Comparison of ENCODE assay signal across 29 mouse cellular contexts in the genomic region with DNA sequence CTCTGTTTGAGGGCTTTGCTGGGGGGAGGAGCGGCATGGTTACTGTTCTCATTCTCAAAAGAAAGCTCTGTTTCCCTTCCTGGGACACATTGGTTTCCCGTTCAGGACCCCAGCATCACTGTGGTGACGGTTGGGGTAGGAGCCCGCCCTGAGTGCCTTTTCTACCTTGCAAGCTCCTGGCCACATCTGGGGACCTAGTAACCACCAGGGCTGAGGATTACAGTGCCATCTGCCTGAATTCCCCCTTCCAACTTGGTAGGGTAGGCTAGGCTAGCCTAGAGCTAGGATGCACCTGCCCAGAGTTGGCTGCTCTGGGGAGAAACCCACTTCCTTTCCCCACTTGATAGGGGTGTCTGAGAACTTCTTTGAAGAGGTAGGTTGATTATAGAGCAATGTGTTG. TPM values are rescaled to one million over a fixed set of nuclear protein-coding genes. Genes with fewer than 3 reads are reported as not detected.
DNase-seq lines count a peak whose midpoint lies in the region; ATAC-seq and TF ChIP-seq lines count a peak whose summit lies in the region.
"Had no signal": no experiment of that assay in that cellular context is flagged by ENCODE, and none has a peak within 500 bp of the region (broad histone marks: within the 10 kb centered on the region; RNA-seq: fewer than 3 reads in every experiment).

No protein-coding gene starts in this region.

- no peak overlapping the region for H3K27ac ChIP-seq in liver, postnatal 0 days (ENCODE audit: low read depth)
- H3K27ac ChIP-seq in liver, embryonic 11.5 days (ENCODE audit: low read depth, low read length) = no peak overlapping the region
- H3K27ac ChIP-seq in thymus, adult 2 months (ENCODE audit: control insufficient read depth, insufficient read depth, low read length) = peak overlapping the region; percentile 88
- H3K27ac ChIP-seq: embryonic facial prominence, embryonic 12.5 days; gastrocnemius, adult 2 months; hindbrain, embryonic 10.5 days; intestine, embryonic 15.5 days; kidney, postnatal 0 days; limb, embryonic 10.5 days; limb, embryonic 15.5 days; midbrain, embryonic 12.5 days; stomach, postnatal 0 days had no signal

- H3K27me3 ChIP-seq in liver, postnatal 0 days (ENCODE audit: insufficient read depth, low read length) = no peaks in the 10 kb centered on the region
- H3K27me3 ChIP-seq in liver, embryonic 11.5 days (replicated peaks; ENCODE audit: control insufficient read depth, insufficient read depth, low read length) = no peaks in the 10 kb centered on the region
- H3K27me3 ChIP-seq in thymus, adult 2 months (ENCODE audit: control insufficient read depth, insufficient read depth, low read length) = no peaks in the 10 kb centered on the region
- H3K27me3 ChIP-seq: embryonic facial prominence, embryonic 12.5 days; intestine, embryonic 15.5 days; limb, embryonic 15.5 days; megakaryocyte, embryonic 14.5 days; midbrain, embryonic 12.5 days had no signal

- no peaks in the 10 kb centered on the region for H3K9me3 ChIP-seq in liver, postnatal 0 days (ENCODE audit: low read length)
- H3K9me3 ChIP-seq in liver, embryonic 11.5 days (ENCODE audit: control insufficient read depth, low read length) = no peaks in the 10 kb centered on the region
- H3K9me3 ChIP-seq: embryonic facial prominence, embryonic 12.5 days; hindbrain, embryonic 10.5 days; intestine, embryonic 15.5 days; limb, embryonic 10.5 days; limb, embryonic 15.5 days; megakaryocyte, embryonic 14.5 days; midbrain, embryonic 12.5 days had no signal

- DNase-seq in CD4-positive, CD25-positive, alpha-beta regulatory T cell, adult 2 months (ENCODE audit: low read depth, low spot score) = peak; percentile 35
- peak; percentile 11 for DNase-seq in liver, postnatal 0 days
- no peak for DNase-seq in liver, embryonic 11.5 days (ENCODE audit: low spot score)
- peak; percentile 74 for DNase-seq in thymus, adult 2 months
- peak; percentile 71 to 84 for DNase-seq in thymus, postnatal 36 days
- no peak for DNase-seq in cerebellum, adult 8-10 months
- DNase-seq in layer of hippocampus, postnatal 25 days (ENCODE audit: extremely low spot score in 1 of 2, low spot score in 1 of 2) = no peak
- DNase-seq: adrenal gland, adult 2 months; cerebellum, adult 9-10 months; cerebellum, postnatal 36 days; gastrocnemius, adult 2 months; heart, postnatal 14 days; kidney, adult 8-10 months; kidney, postnatal 4 days; lung, postnatal 36 days; right cerebral cortex, postnatal 14 days had no signal

- no peak overlapping the region for H3K4me3 ChIP-seq in liver, postnatal 0 days (ENCODE audit: low read depth, low read length)
- H3K4me3 ChIP-seq in liver, embryonic 11.5 days (ENCODE audit: low read depth, low read length) = no peak overlapping the region
- no peak overlapping the region for H3K4me3 ChIP-seq in thymus, adult 2 months (ENCODE audit: control insufficient read depth, insufficient read depth, low read length)
- H3K4me3 ChIP-seq: embryonic facial prominence, embryonic 12.5 days; gastrocnemius, adult 2 months; hindbrain, embryonic 10.5 days; intestine, embryonic 15.5 days; limb, embryonic 10.5 days; limb, embryonic 15.5 days; megakaryocyte, embryonic 14.5 days; midbrain, embryonic 12.5 days had no signal

- 90% methylated on average over 4 of the region's 4 CpGs for WGBS in liver, postnatal 0 days (ENCODE audit: insufficient replicate concordance)
- 93% methylated on average over 4 of the region's 4 CpGs for WGBS in liver, embryonic 11.5 days
- WGBS in thymus, adult 2 months = 7% methylated on average over 4 of the region's 4 CpGs

- H3K9ac ChIP-seq in liver, postnatal 0 days (replicated peaks) = no peak overlapping the region
- H3K9ac ChIP-seq in liver, embryonic 11.5 days (ENCODE audit: low read depth, low read length) = no peak overlapping the region
- H3K9ac ChIP-seq: embryonic facial prominence, embryonic 12.5 days; intestine, embryonic 15.5 days; limb, embryonic 15.5 days; midbrain, embryonic 12.5 days had no signal

- H3K4me2 ChIP-seq in liver, postnatal 0 days (ENCODE audit: low read depth, low read length) = no peak overlapping the region
- no peak overlapping the region for H3K4me2 ChIP-seq in liver, embryonic 11.5 days
- H3K4me2 ChIP-seq: embryonic facial prominence, embryonic 12.5 days; intestine, embryonic 15.5 days; limb, embryonic 15.5 days; midbrain, embryonic 12.5 days had no signal

- TF ChIP-seq POLR2A in thymus, adult 2 months (IDR thresholded peaks at IDR 0.05; ENCODE audit: control insufficient read depth, extremely low read depth, insufficient read depth, low read length, poor library complexity) = no peak

- no peak for ATAC-seq in CD4-positive, CD25-positive, alpha-beta regulatory T cell, adult 4 months
- ATAC-seq in liver, postnatal 0 days = no peak
- no peak for ATAC-seq in liver, embryonic 11.5 days (replicated peaks; ENCODE audit: low FRiP score)
- ATAC-seq: activated CD4-positive, CD25-positive, alpha-beta regulatory T cell, adult 4 months; forebrain, embryonic 16.5 days; hindbrain, embryonic 16.5 days; intestine, embryonic 15.5 days had no signal

- no peak for TF ChIP-seq CTCF in liver, postnatal 0 days (IDR thresholded peaks at IDR 0.05; ENCODE audit: low read depth)
- no peak for TF ChIP-seq CTCF in thymus, adult 2 months (IDR thresholded peaks at IDR 0.05; ENCODE audit: borderline replicate concordance, control insufficient read depth, extremely low read depth, insufficient read depth, low read length, poor library complexity)

- no peak for TF ChIP-seq EP300 in liver, postnatal 0 days (IDR thresholded peaks at IDR 0.05; ENCODE audit: low read depth)

- H3K36me3 ChIP-seq in liver, postnatal 0 days (replicated peaks; ENCODE audit: insufficient read depth, low read length) = peaks cover 46% of the 10 kb centered on the region
- H3K36me3 ChIP-seq in liver, embryonic 11.5 days (ENCODE audit: control insufficient read depth, insufficient read depth, low read length) = peaks cover 31% of the 10 kb centered on the region; the same call in 1 of the 2 replicates
- peaks cover 27% of the 10 kb centered on the region for H3K36me3 ChIP-seq in thymus, adult 2 months (ENCODE audit: control insufficient read depth, insufficient read depth, low read length)

- peaks cover 14% of the 10 kb centered on the region for H3K4me1 ChIP-seq in liver, postnatal 0 days (ENCODE audit: insufficient read depth)
- peaks cover 17% of the 10 kb centered on the region for H3K4me1 ChIP-seq in liver, embryonic 11.5 days (replicated peaks; ENCODE audit: control insufficient read depth, insufficient read depth, low read length)
- H3K4me1 ChIP-seq in thymus, adult 2 months (replicated peaks; ENCODE audit: control insufficient read depth, insufficient read depth, low read length) = peaks cover 31% of the 10 kb centered on the region

RNA-seq across cellular contexts. Expression of gene Dnajb1, which starts 3.9 kb away (rescaled TPM):
- 10 to 100 TPM; 44.9 to 62.3 TPM for polyA plus RNA-seq in CD4-positive, CD25-positive, alpha-beta regulatory T cell, adult 4 months (2017; shearing (Covaris generic))
- polyA plus RNA-seq in liver, postnatal 0 days (2015; fragmentation: Nextera tagmentation; extraction: Ambion mirVana) = 29.4 and 31.6 TPM in 2 replicates
- polyA plus RNA-seq in liver, embryonic 11.5 days (2014; fragmentation: Nextera tagmentation; extraction: Ambion mirVana) = 75.9 and 77.1 TPM in 2 replicates
- polyA plus RNA-seq in thymus, adult 2 months (2012; rRNA removed) = 87.1 and 91.0 TPM in 2 replicates
- total RNA-seq in layer of hippocampus, postnatal 25 days (2021) = 10 to 100 TPM; 30.0 to 40.0 TPM

RNA-seq across cellular contexts. Expression of gene Tecr, which starts 4.2 kb away (rescaled TPM):
- polyA plus RNA-seq in CD4-positive, CD25-positive, alpha-beta regulatory T cell, adult 4 months (2017; shearing (Covaris generic)) = 100 to 1,000 TPM; 408 to 507 TPM
- 252 and 258 TPM in 2 replicates for polyA plus RNA-seq in liver, postnatal 0 days (2015; fragmentation: Nextera tagmentation; extraction: Ambion mirVana)
- 468 and 475 TPM in 2 replicates for polyA plus RNA-seq in liver, embryonic 11.5 days (2014; fragmentation: Nextera tagmentation; extraction: Ambion mirVana)
- polyA plus RNA-seq in thymus, adult 2 months (2012; rRNA removed) = 577 and 705 TPM in 2 replicates
- total RNA-seq in layer of hippocampus, postnatal 25 days (2021) = 100 to 1,000 TPM; 510 to 556 TPM

RNA-seq across cellular contexts. Expression of gene Gipc1, which starts 40.6 kb away (rescaled TPM):
- polyA plus RNA-seq in CD4-positive, CD25-positive, alpha-beta regulatory T cell, adult 4 months (2017; shearing (Covaris generic)) = 10 to 100 TPM; 14.8 to 21.9 TPM
- polyA plus RNA-seq in liver, postnatal 0 days (2015; fragmentation: Nextera tagmentation; extraction: Ambion mirVana) = 44.4 and 46.1 TPM in 2 replicates
- polyA plus RNA-seq in liver, embryonic 11.5 days (2014; fragmentation: Nextera tagmentation; extraction: Ambion mirVana) = 113 and 114 TPM in 2 replicates
- 50.2 and 58.6 TPM in 2 replicates for polyA plus RNA-seq in thymus, adult 2 months (2012; rRNA removed)
- total RNA-seq in layer of hippocampus, postnatal 25 days (2021) = 10 to 100 TPM; 67.7 to 69.2 TPM

RNA-seq across cellular contexts. Expression of gene Ndufb7, which starts 45.5 kb away (rescaled TPM):
- polyA plus RNA-seq in CD4-positive, CD25-positive, alpha-beta regulatory T cell, adult 4 months (2017; shearing (Covaris generic)) = 100 to 1,000 TPM; 277 to 291 TPM
- polyA plus RNA-seq in liver, postnatal 0 days (2015; fragmentation: Nextera tagmentation; extraction: Ambion mirVana) = 298 and 304 TPM in 2 replicates
- polyA plus RNA-seq in liver, embryonic 11.5 days (2014; fragmentation: Nextera tagmentation; extraction: Ambion mirVana) = 321 and 354 TPM in 2 replicates
- 412 and 498 TPM in 2 replicates for polyA plus RNA-seq in thymus, adult 2 months (2012; rRNA removed)
- 100 to 1,000 TPM; 140 to 161 TPM for total RNA-seq in layer of hippocampus, postnatal 25 days (2021)

RNA-seq across cellular contexts. Expression of gene Ptger1, which starts 54.6 kb away (rescaled TPM):
- polyA plus RNA-seq in CD4-positive, CD25-positive, alpha-beta regulatory T cell, adult 4 months (2017; shearing (Covaris generic)) = 1 to 10 TPM; 1.2 TPM
- 0.12 and 0.16 TPM in 2 replicates for polyA plus RNA-seq in liver, postnatal 0 days (2015; fragmentation: Nextera tagmentation; extraction: Ambion mirVana)
- polyA plus RNA-seq in liver, embryonic 11.5 days (2014; fragmentation: Nextera tagmentation; extraction: Ambion mirVana) = 0.49 and 0.53 TPM in 2 replicates
- polyA plus RNA-seq in thymus, adult 2 months (2012; rRNA removed) = 0.50 and 0.61 TPM in 2 replicates
- 1 to 10 TPM; 1.3 to 1.6 TPM for total RNA-seq in layer of hippocampus, postnatal 25 days (2021)

Comparison
In these comparisons a context has a peak if more than half of its experiments do, and no peak if none do; other contexts are left out.
1. DNase-seq: peak in CD4-positive, CD25-positive, alpha-beta regulatory T cell, adult 2 months (single experiment), liver, postnatal 0 days (single experiment), thymus, adult 2 months (single experiment) and thymus, postnatal 36 days (2 of 2); none in liver, embryonic 11.5 days (single experiment), cerebellum, adult 8-10 months (single experiment) and layer of hippocampus, postnatal 25 days (0 of 2).